Mouse (Mus musculus) ES-E14 (cell line): ENCODE measurements around the gene Slc25a5.

Experiments used
- MAFK ChIP-seq: IDR thresholded peaks from 2 replicates; pipeline ENCODE4 v1.6.1; 2014; ENCODE audit warnings: mild to moderate bottlenecking, low read depth, low read length, inconsistent platforms; ENCODE audit not compliant: insufficient read depth
- ZC3H11A ChIP-seq: IDR thresholded peaks from 2 replicates; pipeline ENCODE4 v1.6.1; 2012; ENCODE audit warnings: low read depth, mild to moderate bottlenecking, inconsistent platforms, low read length, borderline replicate concordance

DNA sequence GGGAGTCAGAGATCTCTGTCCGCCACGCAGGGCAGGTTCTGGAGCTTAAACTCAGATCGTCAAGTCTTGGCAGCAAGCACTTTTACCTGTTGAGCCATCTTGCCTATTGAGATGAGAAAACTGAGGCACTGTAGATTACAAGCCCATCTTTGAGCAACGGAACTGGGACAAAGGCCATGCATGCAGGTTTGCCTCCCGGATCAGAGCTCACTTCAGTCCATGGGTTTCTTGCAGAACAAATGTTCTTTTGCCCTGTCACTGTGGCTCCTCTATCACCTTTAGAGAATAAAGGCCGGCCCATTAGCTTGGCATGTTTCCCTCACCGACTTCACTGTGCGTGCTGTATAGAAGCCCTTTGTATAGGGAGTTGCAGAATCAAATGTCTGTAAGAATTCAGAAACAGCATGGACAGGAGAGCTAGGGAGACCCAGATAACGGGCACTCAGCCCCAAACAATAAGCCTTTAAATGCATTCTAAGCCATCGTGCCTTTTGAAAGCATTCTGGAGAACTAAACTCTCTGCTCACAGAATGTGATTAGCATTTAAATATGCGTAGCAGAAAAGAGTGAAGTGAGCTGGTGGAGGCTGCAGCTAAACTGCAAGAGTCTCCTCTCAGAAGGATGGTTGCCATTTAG, 32.0 kb upstream of the Slc25a5 start:
- TF ChIP-seq ZC3H11A (no peak), MAFK (no peak)
